Mouse (Mus musculus) stomach, embryonic 15.5 days (tissue): ENCODE measurements around the gene Lrguk. TPM values are rescaled to one million over a fixed set of nuclear protein-coding genes. Genes with fewer than 3 reads are reported as not detected.
A peak's percentile ranks its signal among the peaks of the same experiment; 100 is the strongest.

ENCODE experiments used
- ATAC-seq: fragments of 200-750 bp; cut with Nextera tagmentation; 2 replicates; pipeline ENCODE4 v1.8.0; 2017; ENCODE audit warnings: low read depth, moderate number of reproducible peaks, moderate TSS enrichment; ENCODE audit not compliant: insufficient read depth, low FRiP score
- H3K27ac ChIP-seq: fragments of 300-500 bp; sonication (generic); 2 replicates; pipeline ENCODE4 v1.5.1; 2015; ENCODE audit warnings: mild to moderate bottlenecking, inconsistent platforms
- H3K27me3 ChIP-seq: fragments of 300-500 bp; sonication (generic); replicated peaks from 2 replicates; pipeline ENCODE4 v1.6.1; 2015; ENCODE audit warnings: inconsistent platforms
- H3K36me3 ChIP-seq: fragments of 300-500 bp; sonication (generic); 2 replicates; pipeline ENCODE4 v1.6.1; 2015; ENCODE audit warnings: inconsistent platforms
- H3K4me1 ChIP-seq: fragments of 300-500 bp; sonication (generic); 2 replicates; pipeline ENCODE4 v1.6.1; 2015; ENCODE audit warnings: inconsistent platforms
- H3K4me2 ChIP-seq: fragments of 300-500 bp; sonication (generic); 2 replicates; pipeline ENCODE4 v1.6.1; 2015; ENCODE audit warnings: mild to moderate bottlenecking, inconsistent platforms
- H3K4me3 ChIP-seq: fragments of 300-500 bp; sonication (generic); replicated peaks from 2 replicates; pipeline ENCODE4 v1.5.1; 2015; ENCODE audit warnings: inconsistent platforms
- H3K9ac ChIP-seq: fragments of 300-500 bp; sonication (generic); 2 replicates; pipeline ENCODE4 v1.6.1; 2015; ENCODE audit warnings: inconsistent platforms
- H3K9me3 ChIP-seq: fragments of 300-500 bp; sonication (generic); 2 replicates; pipeline ENCODE4 v1.6.1; 2016; ENCODE audit warnings: inconsistent platforms
- WGBS: fragments of 180-500 bp; shearing (Covaris S2); methylation state at CpG from one replicate; pipeline ENCODE4 v1.1.7; 2015; 5-methylcytosine and 5-hydroxymethylcytosine counted together
- polyA plus RNA-seq: library from polyadenylated mRNA; unstranded; fragments of >200 nt; fragmentation: Nextera tagmentation; extraction: Ambion mirVana; gene quantifications from 2 replicates; pipeline ENCODE4 v1.2.1, GENCODE M21; 2015

Lrguk gene
- polyA plus RNA-seq, 1 experiment from 2014 or later: 0.30 TPM

DNA sequence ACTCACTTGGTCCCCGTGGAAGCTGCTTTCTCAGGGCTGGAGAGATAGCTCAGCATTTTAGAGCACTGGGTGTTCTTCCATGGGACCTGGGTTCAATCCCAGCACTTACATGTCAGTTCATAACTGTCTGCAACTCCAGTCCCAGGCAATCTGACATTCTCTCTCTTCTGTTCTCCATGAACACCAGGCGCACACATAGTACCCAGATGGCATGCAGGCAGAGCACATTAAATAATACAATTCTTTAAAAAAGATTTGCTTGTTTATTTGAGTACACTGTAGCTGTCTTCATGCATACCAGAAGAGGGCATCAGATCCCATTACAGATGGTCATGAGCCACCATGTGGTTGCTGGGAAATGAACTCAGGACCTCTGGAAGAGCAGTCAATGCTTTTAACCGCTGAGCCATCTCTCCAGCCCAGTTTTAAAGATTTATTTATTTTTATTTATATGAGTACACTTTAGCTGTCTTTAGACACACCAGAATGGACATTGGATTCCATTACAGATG is 44.7 kb downstream of the Lrguk start:
- no peak overlapping the region for H3K27ac ChIP-seq
- no peak overlapping the region for H3K4me2 ChIP-seq
- no peaks in the 10 kb centered on the region for H3K27me3 ChIP-seq
- WGBS: 86% methylated on average over 3 of the region's 3 CpGs
- H3K4me1 ChIP-seq: no peaks in the 10 kb centered on the region
- H3K9me3 ChIP-seq: no peaks in the 10 kb centered on the region
- no peak overlapping the region for H3K4me3 ChIP-seq
- no peak for ATAC-seq
- H3K9ac ChIP-seq: no peak overlapping the region
- no peaks in the 10 kb centered on the region for H3K36me3 ChIP-seq

DNA sequence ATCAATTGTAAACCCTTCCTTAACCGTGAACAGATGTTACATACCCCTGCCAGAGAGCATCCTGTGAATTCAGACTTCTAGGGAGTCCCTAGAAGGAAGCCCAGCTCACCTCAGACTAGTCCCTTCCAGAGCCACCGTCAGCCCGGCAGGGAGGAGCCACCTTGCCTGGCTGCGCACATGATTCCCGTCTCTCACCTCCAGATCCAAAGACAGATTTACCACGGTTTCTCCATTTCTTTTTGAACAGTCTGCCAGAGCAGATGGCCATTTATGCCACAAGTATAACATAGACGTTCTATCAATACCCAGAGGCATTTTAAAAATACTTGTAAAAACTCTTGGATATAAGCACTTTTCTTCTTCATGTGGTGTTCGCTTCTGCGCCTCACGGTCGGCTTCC is 46.3 kb downstream of the Lrguk start:
- Histone ChIP-seq H3K36me3 (no peaks in the 10 kb centered on the region), H3K27me3 (no peaks in the 10 kb centered on the region), H3K27ac (no peak overlapping the region), H3K9ac (no peak overlapping the region), H3K4me2 (no peak overlapping the region), H3K4me1 (no peaks in the 10 kb centered on the region), H3K9me3 (no peaks in the 10 kb centered on the region), H3K4me3 (no peak overlapping the region)
- no peak for ATAC-seq
- WGBS: 74% methylated on average over 11 of the region's 11 CpGs

- Histone ChIP-seq H3K4me3 (no peak overlapping the region), H3K9ac (no peak overlapping the region), H3K27me3 (no peaks in the 10 kb centered on the region), H3K36me3 (no peaks in the 10 kb centered on the region), H3K4me1 (no peaks in the 10 kb centered on the region), H3K27ac (no peak overlapping the region), H3K4me2 (no peak overlapping the region), H3K9me3 (no peaks in the 10 kb centered on the region)
- ATAC-seq: no peak
- WGBS: 90% methylated on average over 5 of the region's 5 CpGs
Observed at GRCm38 (mm10) chr6:34083471-34083870, 54.2 kb downstream of the Lrguk start.

GRCm38 (mm10) chr6:34087701-34088100 is 58.5 kb downstream of the Lrguk start:
- 84% methylated on average over 4 of the region's 4 CpGs for WGBS
- H3K9ac ChIP-seq: no peak overlapping the region

GRCm38 (mm10) chr6:34088986-34089385 is 59.7 kb downstream of the Lrguk start:
- 49% methylated on average over 3 of the region's 3 CpGs for WGBS
- Histone ChIP-seq H3K9ac (no peak overlapping the region), H3K4me2 (no peak overlapping the region), H3K36me3 (no peaks in the 10 kb centered on the region), H3K27me3 (no peaks in the 10 kb centered on the region), H3K4me1 (no peaks in the 10 kb centered on the region), H3K27ac (no peak overlapping the region), H3K4me3 (no peak overlapping the region), H3K9me3 (no peaks in the 10 kb centered on the region)
- ATAC-seq: no peak

More at GRCm38 (mm10) chr6:34087701-34088100, 58.5 kb downstream of the Lrguk start:
- Histone ChIP-seq H3K9me3 (no peaks in the 10 kb centered on the region), H3K36me3 (no peaks in the 10 kb centered on the region), H3K27ac (no peak overlapping the region), H3K4me2 (no peak overlapping the region), H3K4me3 (no peak overlapping the region), H3K4me1 (no peaks in the 10 kb centered on the region), H3K27me3 (no peaks in the 10 kb centered on the region)
- ATAC-seq: no peak

DNA sequence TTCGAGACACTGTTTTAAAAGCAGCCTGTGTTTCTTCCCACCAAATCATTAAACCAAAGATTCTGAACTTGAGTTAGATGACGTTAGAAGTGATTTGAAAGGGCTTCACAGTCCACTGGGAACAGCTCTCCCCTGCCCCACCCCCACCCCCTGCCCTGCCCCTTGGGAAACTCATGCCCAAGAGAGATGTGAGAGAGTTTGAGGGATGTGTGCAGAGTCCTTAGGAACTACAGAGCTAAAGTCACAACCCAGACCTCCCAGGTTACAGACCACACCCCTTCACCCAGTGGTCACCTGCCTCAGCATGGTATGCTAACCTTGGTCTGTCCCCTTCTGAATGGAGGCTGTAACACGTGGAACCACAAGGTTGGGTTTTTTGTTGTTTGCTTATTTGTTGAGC is 62.3 kb downstream of the Lrguk start:
- H3K36me3 ChIP-seq: no peaks in the 10 kb centered on the region
- no peak overlapping the region for H3K4me2 ChIP-seq
- 68% methylated on average over 3 of the region's 3 CpGs for WGBS
- no peak overlapping the region for H3K4me3 ChIP-seq
- no peaks in the 10 kb centered on the region for H3K4me1 ChIP-seq
- H3K9ac ChIP-seq: no peak overlapping the region
- H3K27ac ChIP-seq: no peak overlapping the region
- H3K9me3 ChIP-seq: no peaks in the 10 kb centered on the region
- no peaks in the 10 kb centered on the region for H3K27me3 ChIP-seq
- ATAC-seq: no peak

- Histone ChIP-seq H3K9me3 (no peaks in the 10 kb centered on the region), H3K36me3 (no peaks in the 10 kb centered on the region), H3K4me3 (no peak overlapping the region), H3K4me1 (no peaks in the 10 kb centered on the region), H3K4me2 (no peak overlapping the region), H3K27me3 (no peaks in the 10 kb centered on the region), H3K9ac (no peak overlapping the region), H3K27ac (no peak overlapping the region)
- ATAC-seq: no peak
- 51% methylated on average over 6 of the region's 6 CpGs for WGBS
Observed at GRCm38 (mm10) chr6:34096274-34096673, 67.0 kb downstream of the Lrguk start.

GRCm38 (mm10) chr6:34096905-34097304 is 67.7 kb downstream of the Lrguk start:
- Histone ChIP-seq H3K4me3 (no peak overlapping the region), H3K36me3 (no peaks in the 10 kb centered on the region), H3K9me3 (no peaks in the 10 kb centered on the region), H3K27ac (no peak overlapping the region), H3K27me3 (no peaks in the 10 kb centered on the region), H3K9ac (no peak overlapping the region), H3K4me1 (no peaks in the 10 kb centered on the region), H3K4me2 (no peak overlapping the region)
- ATAC-seq: no peak
- 73% methylated on average over 4 of the region's 4 CpGs for WGBS

DNA sequence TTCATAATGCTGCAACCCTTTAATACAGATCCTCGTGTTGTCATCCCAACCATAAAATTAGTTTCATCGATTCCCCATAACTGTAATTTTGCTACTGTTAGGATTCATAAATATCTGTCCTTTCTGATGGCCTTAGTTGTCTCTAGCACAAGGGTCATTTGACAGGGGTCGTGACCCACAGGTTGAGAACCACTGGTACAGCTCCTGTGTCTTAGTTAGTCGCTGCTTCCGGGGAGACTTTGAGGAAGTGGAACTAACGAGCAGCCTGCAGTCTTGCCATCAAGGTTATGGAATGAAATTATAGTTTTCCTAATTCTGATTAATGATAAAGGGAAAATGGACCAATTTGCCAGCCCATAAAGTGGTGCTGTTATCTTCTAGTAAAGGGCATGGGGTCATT is 70.5 kb downstream of the Lrguk start:
- H3K4me3 ChIP-seq: no peak overlapping the region
- H3K9ac ChIP-seq: no peak overlapping the region
- ATAC-seq: no peak
- H3K4me1 ChIP-seq: no peaks in the 10 kb centered on the region
- H3K4me2 ChIP-seq: no peak overlapping the region
- no peaks in the 10 kb centered on the region for H3K27me3 ChIP-seq
- no peaks in the 10 kb centered on the region for H3K9me3 ChIP-seq
- WGBS: 83% methylated on average over 6 of the region's 6 CpGs
- H3K36me3 ChIP-seq: no peaks in the 10 kb centered on the region
- H3K27ac ChIP-seq: no peak overlapping the region

DNA sequence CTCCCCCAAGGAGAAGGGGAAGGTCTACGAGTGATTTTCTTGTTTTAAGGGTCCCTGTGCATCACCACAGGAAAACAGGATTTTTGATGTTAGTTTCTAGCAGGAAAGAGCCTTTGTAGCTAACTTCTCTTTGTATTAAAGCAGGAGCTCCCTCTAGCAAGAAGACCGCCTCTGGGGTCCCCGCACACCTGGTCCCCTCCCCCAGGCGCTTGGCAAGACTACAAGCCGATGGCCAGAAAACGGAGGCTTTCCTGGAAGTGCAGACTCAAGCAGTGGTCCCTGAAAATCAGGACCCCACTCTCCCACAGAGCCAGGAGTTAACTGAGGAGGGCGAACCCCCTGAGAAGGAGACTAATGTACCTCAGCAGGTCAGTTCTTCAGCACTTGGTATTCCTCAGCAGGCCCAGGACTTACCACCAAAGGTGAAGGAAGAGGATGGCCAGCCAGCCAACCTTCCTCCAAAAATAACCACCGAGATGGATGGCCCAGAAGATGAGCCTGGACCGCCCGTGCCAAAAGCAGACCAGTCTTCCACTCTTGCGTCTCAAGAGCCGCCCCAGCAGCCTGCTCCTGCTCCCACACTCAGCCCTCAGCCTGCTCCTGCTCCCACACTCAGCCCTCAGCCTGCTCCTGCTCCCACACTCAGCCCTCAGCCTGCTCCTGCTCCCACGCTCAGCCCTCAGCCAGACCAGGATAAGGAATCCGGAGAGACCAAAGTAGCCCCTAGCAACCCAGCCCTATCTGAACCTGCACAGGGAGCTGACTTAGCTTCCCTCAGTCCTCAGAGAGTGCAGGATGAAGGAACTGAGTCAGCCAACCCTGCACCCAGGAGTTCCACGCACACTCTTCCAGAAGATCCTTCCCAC is 72.5 kb downstream of the Lrguk start:
- Histone ChIP-seq H3K27ac (no peak overlapping the region), H3K4me1 (no peaks in the 10 kb centered on the region), H3K9ac (no peak overlapping the region), H3K4me3 (no peak overlapping the region), H3K9me3 (no peaks in the 10 kb centered on the region), H3K36me3 (no peaks in the 10 kb centered on the region), H3K27me3 (no peaks in the 10 kb centered on the region), H3K4me2 (no peak overlapping the region)
- ATAC-seq: 0 out of 2 replicates have a peak, but pooled peaks have one; percentile 56
- 83% methylated on average over 15 of the region's 15 CpGs for WGBS

GRCm38 (mm10) chr6:34103251-34103920 is 74.1 kb downstream of the Lrguk start:
- ATAC-seq: no peak

GRCm38 (mm10) chr6:34110571-34110970 is 81.3 kb downstream of the Lrguk start:
- H3K27ac ChIP-seq: no peak overlapping the region
- H3K9me3 ChIP-seq: no peaks in the 10 kb centered on the region
- no peaks in the 10 kb centered on the region for H3K27me3 ChIP-seq
- H3K36me3 ChIP-seq: no peaks in the 10 kb centered on the region
- no peak for ATAC-seq
- WGBS: 81% methylated on average over 10 of the region's 10 CpGs
- H3K4me2 ChIP-seq: no peak overlapping the region
- H3K4me3 ChIP-seq: no peak overlapping the region
- H3K9ac ChIP-seq: no peak overlapping the region
- H3K4me1 ChIP-seq: no peaks in the 10 kb centered on the region

More at GRCm38 (mm10) chr6:34103251-34103920, 74.1 kb downstream of the Lrguk start:
- H3K4me3 ChIP-seq: no peak overlapping the region
- H3K4me1 ChIP-seq: no peaks in the 10 kb centered on the region
- no peaks in the 10 kb centered on the region for H3K9me3 ChIP-seq
- no peaks in the 10 kb centered on the region for H3K27me3 ChIP-seq
- H3K4me2 ChIP-seq: no peak overlapping the region
- H3K27ac ChIP-seq: no peak overlapping the region
- H3K36me3 ChIP-seq: no peaks in the 10 kb centered on the region
- 84% methylated on average over 17 of the region's 17 CpGs for WGBS
- H3K9ac ChIP-seq: no peak overlapping the region
